Mouse (Mus musculus) E14TG2a.4 (cell line): ENCODE data around the gene Mlh3.

Source experiments
- CTCF ChIP-seq: conservative IDR thresholded peaks from 2 replicates; pipeline ENCODE4 v1.5.1; 2014; ENCODE audit warnings: low read length
- POU5F1 ChIP-seq: IDR thresholded peaks from 2 replicates; pipeline ENCODE4 v1.6.1; 2014; ENCODE audit warnings: low read length, borderline replicate concordance

- TF ChIP-seq CTCF: no peak
- no peak for TF ChIP-seq POU5F1
Observed at GRCm38 (mm10) chr12:85197936-85198335, 72.5 kb downstream of the Mlh3 start.
